Mouse (Mus musculus) heart, adult 2 months (tissue): ENCODE data around the gene Ubac1.

Experiments
- CTCF ChIP-seq: fragments of 200-600 bp; IDR thresholded peaks from 2 replicates; pipeline ENCODE4 v1.8.1; 2022; ENCODE audit warnings: antibody characterized with exemption, mild to moderate bottlenecking, moderate library complexity
- POLR2A ChIP-seq: fragments of 200-500 bp; IDR thresholded peaks from 2 replicates; pipeline ENCODE4 v1.6.1; 2011; ENCODE audit warnings: mild to moderate bottlenecking, low read depth, low read length, control low read depth; ENCODE audit not compliant: insufficient read depth

GRCm38 (mm10) chr2:26037386-26037785, 15.8 kb upstream of the Ubac1 start:
- no peak for TF ChIP-seq CTCF
- TF ChIP-seq POLR2A: no peak
